Mouse (Mus musculus) midbrain, postnatal 0 days (tissue): ENCODE data around the gene Nek5. TPM values are rescaled to one million over a fixed set of nuclear protein-coding genes. Genes with fewer than 3 reads are reported as not detected.
"Not testable (repeated sequence)": the region's sequence is repeated elsewhere in the genome, so short reads cannot be mapped to it uniquely, and the experiment has no call there.

ENCODE experiments used
- ATAC-seq: fragments of 200-750 bp; cut with Nextera tagmentation; 2 replicates; pipeline ENCODE4 v1.8.0; 2017; ENCODE audit warnings: moderate number of reproducible peaks, mild to moderate bottlenecking, moderate TSS enrichment, moderate library complexity; ENCODE audit not compliant: low FRiP score
- DNase-seq: peaks from one replicate; pipeline ENCODE4 v3.0.0-alpha.2; 2015; ENCODE audit warnings: low spot score
- H3K27ac ChIP-seq: fragments of 300-500 bp; sonication (generic); 2 replicates; pipeline ENCODE4 v1.5.1; 2014; ENCODE audit warnings: low read depth, mild to moderate bottlenecking, low read length, mixed read lengths
- H3K27me3 ChIP-seq: fragments of 300-500 bp; sonication (generic); 2 replicates; pipeline ENCODE4 v1.6.1; 2014; ENCODE audit warnings: low read length, control low read depth, mixed read lengths; ENCODE audit not compliant: insufficient read depth
- H3K36me3 ChIP-seq: fragments of 300-500 bp; sonication (generic); 2 replicates; pipeline ENCODE4 v1.6.1; 2014; ENCODE audit warnings: low read length, control low read depth, mixed read lengths; ENCODE audit not compliant: insufficient read depth
- H3K4me1 ChIP-seq: fragments of 300-500 bp; sonication (generic); 2 replicates; pipeline ENCODE4 v1.6.1; 2014; ENCODE audit warnings: mild to moderate bottlenecking, control low read depth, antibody characterized with exemption, low read length, mixed read lengths; ENCODE audit not compliant: insufficient read depth
- H3K4me2 ChIP-seq: fragments of 300-500 bp; sonication (generic); 2 replicates; pipeline ENCODE4 v1.6.1; 2014; ENCODE audit warnings: low read depth, mild to moderate bottlenecking, low read length, mixed read lengths; ENCODE audit not compliant: poor library complexity, severe bottlenecking
- H3K4me3 ChIP-seq: fragments of 300-500 bp; sonication (generic); 2 replicates; pipeline ENCODE4 v1.5.1; 2014; ENCODE audit warnings: low read depth, mild to moderate bottlenecking, low read length, moderate library complexity
- H3K9ac ChIP-seq: fragments of 300-500 bp; sonication (generic); replicated peaks from 2 replicates; pipeline ENCODE4 v1.6.1; 2014; ENCODE audit warnings: mild to moderate bottlenecking, low read length, moderate library complexity, mixed read lengths; ENCODE audit not compliant: poor library complexity, severe bottlenecking
- H3K9me3 ChIP-seq: fragments of 300-500 bp; sonication (generic); 2 replicates; pipeline ENCODE4 v1.6.1; 2016; ENCODE audit warnings: low read length, control low read depth
- CTCF ChIP-seq: IDR thresholded peaks from 2 replicates; pipeline ENCODE4 v1.5.1; 2016; ENCODE audit warnings: antibody characterized with exemption, mild to moderate bottlenecking
- WGBS: fragments of 180-500 bp; shearing (Covaris S2); extraction: QIAGEN DNeasy Blood & Tissue Kit; methylation state at CpG from one replicate; pipeline ENCODE4 v1.1.7; 2014; 5-methylcytosine and 5-hydroxymethylcytosine counted together
- polyA plus RNA-seq: library from polyadenylated mRNA; unstranded; fragments of >200 nt; fragmentation: Nextera tagmentation; extraction: Ambion mirVana; gene quantifications from 2 replicates; pipeline ENCODE4 v1.2.1, GENCODE M21; 2015
- total RNA-seq: library from RNA; depleted of rRNA; stranded (reverse); fragments of >200 nt; gene quantifications from 2 replicates; pipeline ENCODE4 v1.2.3, GENCODE M21; 2014

Gene Nek5
- total and polyA plus RNA-seq, 2 experiments from 2014 or later: 0.66 to 1.1 TPM

- peak; percentile 2 for DNase-seq
- Histone ChIP-seq H3K27me3 (no peaks in the 10 kb centered on the region), H3K9ac (no peak overlapping the region), H3K4me2 (no peak overlapping the region), H3K4me3 (no peak overlapping the region), H3K9me3 (no peaks in the 10 kb centered on the region), H3K36me3 (0 out of 2 replicates have a peak, but pooled peaks cover 5% of the 10 kb centered on the region), H3K4me1 (no peaks in the 10 kb centered on the region), H3K27ac (no peak overlapping the region)
- no peak for ATAC-seq
- no peak for TF ChIP-seq CTCF
- WGBS: 85% methylated on average over 1 of the region's 1 CpGs
Observed at GRCm38 (mm10) chr8:22143764-22144491, 19.1 kb upstream of the Nek5 start.

GRCm38 (mm10) chr8:22142592-22142991 lies 17.7 kb upstream of the Nek5 start:
- no peak for DNase-seq
- Histone ChIP-seq H3K4me3 (no peak overlapping the region), H3K27ac (no peak overlapping the region), H3K36me3 (no peaks in the 10 kb centered on the region), H3K9ac (no peak overlapping the region), H3K4me1 (no peaks in the 10 kb centered on the region), H3K9me3 (no peaks in the 10 kb centered on the region), H3K4me2 (no peak overlapping the region), H3K27me3 (no peaks in the 10 kb centered on the region)
- no peak for ATAC-seq
- no peak for TF ChIP-seq CTCF
- WGBS: 82% methylated on average over 4 of the region's 4 CpGs

- Histone ChIP-seq H3K4me3 (no peak overlapping the region), H3K36me3 (no peaks in the 10 kb centered on the region), H3K27ac (no peak overlapping the region), H3K27me3 (no peaks in the 10 kb centered on the region), H3K4me2 (no peak overlapping the region), H3K9ac (no peak overlapping the region), H3K9me3 (no peaks in the 10 kb centered on the region), H3K4me1 (no peaks in the 10 kb centered on the region)
- DNase-seq (no peak), ATAC-seq (no peak)
- TF ChIP-seq CTCF: no peak
- 85% methylated on average over 4 of the region's 4 CpGs for WGBS
Observed at GRCm38 (mm10) chr8:22141836-22142385, 17.1 kb upstream of the Nek5 start.

GRCm38 (mm10) chr8:22136462-22136861 lies 11.6 kb upstream of the Nek5 start:
- not testable (repeated sequence) for H3K9me3 ChIP-seq, DNase-seq, H3K4me1 ChIP-seq, H3K36me3 ChIP-seq, ATAC-seq, H3K4me3 ChIP-seq, H3K9ac ChIP-seq, H3K27me3 ChIP-seq, H3K27ac ChIP-seq, H3K4me2 ChIP-seq
- 83% methylated on average over 9 of the region's 9 CpGs for WGBS

GRCm38 (mm10) chr8:22134750-22135135 lies 9.9 kb upstream of the Nek5 start:
- 81% methylated on average over 5 of the region's 5 CpGs for WGBS
- Histone ChIP-seq H3K4me2 (no peak overlapping the region), H3K27ac (no peak overlapping the region), H3K27me3 (no peaks in the 10 kb centered on the region), H3K9me3 (no peaks in the 10 kb centered on the region), H3K4me1 (no peaks in the 10 kb centered on the region), H3K36me3 (peaks cover 5% of the 10 kb centered on the region), H3K9ac (no peak overlapping the region), H3K4me3 (no peak overlapping the region)
- DNase-seq (no peak), ATAC-seq (no peak)
- TF ChIP-seq CTCF: no peak

GRCm38 (mm10) chr8:22134078-22134749 lies 9.4 kb upstream of the Nek5 start:
- no peaks in the 10 kb centered on the region for H3K4me1 ChIP-seq
- ATAC-seq (no peak), DNase-seq (no peak)
- no peak overlapping the region for H3K9ac ChIP-seq
- peaks cover 5% of the 10 kb centered on the region for H3K36me3 ChIP-seq
- WGBS: 95% methylated on average over 7 of the region's 7 CpGs
- TF ChIP-seq CTCF: no peak
- H3K9me3 ChIP-seq: no peaks in the 10 kb centered on the region
- H3K27me3 ChIP-seq: no peaks in the 10 kb centered on the region
- no peak overlapping the region for H3K4me2 ChIP-seq
- H3K4me3 ChIP-seq: no peak overlapping the region
- H3K27ac ChIP-seq: no peak overlapping the region
